Mouse (Mus musculus) ovary, postnatal 14 days (tissue): ENCODE results near the gene Kctd13.
A peak's percentile ranks its signal among the peaks of the same experiment; 100 is the strongest.

Source experiments
- DNase-seq: peaks from one replicate; pipeline ENCODE4 v3.0.0; 2022; ENCODE audit warnings: low spot score

Kctd13 gene

DNA sequence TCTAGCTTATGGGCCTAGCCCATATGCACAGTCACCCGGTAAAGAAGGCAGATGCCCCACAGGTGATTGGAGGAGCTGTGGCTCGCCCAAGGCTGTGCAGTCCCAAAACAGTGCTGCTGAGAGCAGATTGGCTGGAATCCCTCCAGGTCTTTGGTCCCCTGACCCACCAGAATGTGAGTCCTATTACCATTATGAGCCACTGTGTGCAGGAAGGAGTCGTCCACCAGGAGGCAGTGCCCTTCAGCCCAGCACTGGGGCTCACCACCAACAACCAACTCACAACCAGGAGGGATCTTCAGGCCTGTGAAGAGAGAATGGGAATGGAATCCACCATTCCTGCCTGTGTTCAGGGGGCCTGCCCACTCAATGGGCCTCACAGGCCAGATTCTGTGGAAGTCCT lies 17.9 kb downstream of the Kctd13 start:
- DNase-seq = peak; percentile 27

DNA sequence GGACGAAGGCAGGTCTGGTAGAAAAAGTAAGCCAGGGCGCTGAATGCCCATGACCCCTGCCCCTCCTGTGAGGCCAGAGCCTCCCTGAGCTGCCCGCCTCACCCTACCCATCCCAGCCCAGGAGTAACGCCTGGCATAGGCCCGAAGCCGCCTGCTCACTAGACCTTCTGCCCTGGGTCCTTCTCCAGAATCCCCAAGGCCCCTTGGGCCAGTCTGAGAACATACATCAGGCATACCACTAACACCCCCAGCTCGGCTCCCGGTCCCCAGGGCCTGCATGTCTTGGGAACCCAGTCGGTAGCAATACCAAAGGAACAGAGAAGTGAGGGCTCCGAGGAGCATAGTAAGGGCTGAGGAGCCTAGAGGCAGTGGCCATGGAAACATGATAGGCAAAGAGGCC lies 19.9 kb downstream of the Kctd13 start:
- no peak for DNase-seq

- DNase-seq = no peak
Observed at GRCm38 (mm10) chr7:126949403-126949792, 20.7 kb downstream of the Kctd13 start, which contains the start of gene Asphd1. TSS of gene Asphd1 (minus strand) at chr7:126949582.

- DNase-seq = peak; percentile 91
Observed at GRCm38 (mm10) chr7:126949793-126950646, 21.3 kb downstream of the Kctd13 start, which contains the start of gene Sez6l2. TSS of gene Sez6l2 (plus strand) at chr7:126950563.

GRCm38 (mm10) chr7:126950647-126951615 lies 22.3 kb downstream of the Kctd13 start:
- no peak for DNase-seq

GRCm38 (mm10) chr7:126951741-126952140 lies 23.1 kb downstream of the Kctd13 start:
- DNase-seq = no peak

GRCm38 (mm10) chr7:126952646-126953045 lies 24.0 kb downstream of the Kctd13 start:
- no peak for DNase-seq

- DNase-seq = no peak
Observed at GRCm38 (mm10) chr7:126955125-126955524, 26.4 kb downstream of the Kctd13 start.

DNA sequence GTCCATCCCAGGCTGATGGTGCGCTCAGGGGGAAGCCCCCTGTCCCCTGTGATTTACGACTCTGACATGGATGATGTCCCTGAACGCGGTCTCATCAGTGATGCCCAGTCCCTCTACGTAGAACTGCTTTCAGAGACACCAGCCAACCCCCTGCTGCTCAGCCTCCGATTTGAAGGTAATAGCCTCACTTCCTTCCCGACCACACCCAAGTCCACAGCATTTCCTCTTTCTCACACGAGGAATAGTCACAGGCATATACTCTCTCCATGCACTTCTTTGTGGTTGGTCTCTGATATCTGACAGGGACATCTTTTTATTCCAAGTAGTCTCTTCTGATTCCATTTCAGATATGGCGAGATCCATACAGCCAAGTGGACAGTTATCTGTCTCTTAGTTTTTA lies 31.1 kb downstream of the Kctd13 start:
- DNase-seq = no peak

DNA sequence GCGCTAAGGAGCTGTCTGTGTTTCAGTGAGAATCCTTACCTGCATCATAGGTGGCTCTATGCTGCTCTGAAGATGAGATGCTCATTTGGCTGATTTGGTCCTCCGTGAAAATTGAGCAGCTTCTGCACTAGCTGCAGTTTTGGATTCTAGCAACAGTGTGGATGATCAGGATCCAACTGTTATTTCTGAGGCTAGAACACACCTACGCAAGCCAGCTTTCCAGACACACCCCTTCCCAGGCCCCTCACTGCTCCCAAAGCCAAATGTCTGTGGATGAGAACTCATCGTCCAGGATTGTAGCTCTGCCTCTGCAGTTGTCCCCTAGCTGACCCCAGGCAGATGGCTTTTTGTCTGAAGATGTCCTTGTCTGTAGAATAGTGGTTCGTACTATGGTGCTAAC lies 32.4 kb downstream of the Kctd13 start:
- DNase-seq = no peak

- DNase-seq = no peak
Observed at GRCm38 (mm10) chr7:126961965-126962364, 33.3 kb downstream of the Kctd13 start.

GRCm38 (mm10) chr7:126963548-126964286 lies 35.0 kb downstream of the Kctd13 start:
- DNase-seq = no peak

DNA sequence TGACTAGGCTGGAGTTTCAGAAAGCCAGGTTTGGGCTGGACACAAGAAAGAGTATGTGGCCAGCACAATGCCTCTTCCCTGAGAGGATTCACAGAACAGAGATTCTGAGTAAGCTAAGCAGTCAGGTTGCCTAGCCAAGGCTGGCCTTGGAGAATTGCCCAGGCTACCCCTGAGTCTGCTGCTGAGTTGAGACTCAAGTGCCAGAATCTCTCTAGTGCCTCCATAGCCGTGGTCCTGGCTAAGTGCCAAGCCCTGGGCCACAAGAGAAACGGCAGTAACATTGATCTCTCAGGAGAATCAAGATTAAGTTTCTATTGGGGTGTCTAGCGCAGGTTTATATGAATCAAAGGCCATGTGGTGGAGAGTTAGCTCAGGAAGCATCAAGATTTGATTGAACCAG lies 36.9 kb downstream of the Kctd13 start:
- no peak for DNase-seq

DNA sequence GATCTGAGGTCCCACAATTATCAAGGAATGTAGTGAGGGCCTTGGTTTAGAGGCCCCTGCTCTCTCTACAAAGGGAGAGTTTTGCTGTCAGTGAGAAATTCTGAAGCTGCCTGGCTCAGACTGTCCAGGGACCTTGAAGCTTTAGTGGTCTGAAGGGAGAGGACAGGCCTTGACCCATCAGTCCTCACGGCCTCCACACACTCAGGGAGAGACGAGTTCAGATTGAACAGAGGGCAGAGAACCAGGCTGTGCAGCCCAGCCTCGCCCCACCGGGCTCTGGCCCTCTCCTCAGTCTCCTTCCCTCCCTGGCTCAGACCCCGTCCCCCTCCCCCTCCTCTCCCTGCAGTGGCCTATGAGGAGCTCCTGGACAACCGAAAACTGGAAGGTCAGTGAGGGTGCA lies 38.7 kb downstream of the Kctd13 start:
- DNase-seq = no peak

GRCm38 (mm10) chr7:126975493-126975892 lies 46.8 kb downstream of the Kctd13 start:
- DNase-seq = peak; percentile 28

DNA sequence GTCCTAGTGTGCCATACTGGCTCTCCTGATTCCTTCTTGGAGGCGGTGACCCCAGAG lies 47.0 kb downstream of the Kctd13 start, which contains the start of gene Cdipt:
Gene Cdipt, plus strand, starts transcription at position 22 of the 57 bp plus-strand sequence.
- no peak for DNase-seq

GRCm38 (mm10) chr7:126975950-126976866 lies 47.5 kb downstream of the Kctd13 start, which contains the start of gene Cdiptos:
TSS of gene Cdiptos (minus strand) at chr7:126976098.
- DNase-seq = peak; percentile 92

DNA sequence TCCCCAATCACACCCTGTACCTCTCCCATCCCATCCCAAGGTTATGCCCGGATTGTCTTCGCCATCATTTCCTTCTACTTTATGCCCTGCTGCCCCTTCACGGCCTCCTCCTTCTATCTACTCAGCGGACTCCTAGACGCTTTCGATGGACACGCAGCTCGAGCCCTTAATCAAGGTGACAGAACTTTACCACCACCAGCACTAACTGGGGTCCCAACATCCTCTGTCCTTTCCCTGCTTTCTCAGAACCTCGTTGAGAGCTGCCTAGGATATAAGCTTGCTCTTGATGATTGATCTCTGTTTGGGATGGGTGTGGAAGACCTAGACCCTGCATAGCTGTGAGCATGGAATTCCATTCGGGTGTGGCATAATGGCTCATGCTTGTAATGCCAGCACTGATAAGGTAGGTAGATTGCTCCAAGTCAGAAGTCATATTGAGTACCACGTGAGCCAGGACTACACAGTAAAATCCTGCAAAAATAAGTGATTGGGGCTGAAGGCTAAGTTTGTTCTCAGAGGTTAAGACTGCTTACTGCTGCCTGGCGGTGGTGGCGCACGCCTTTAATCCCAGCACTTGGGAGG lies 48.3 kb downstream of the Kctd13 start:
- no peak for DNase-seq

- no peak for DNase-seq
Observed at GRCm38 (mm10) chr7:126978841-126979240, 50.2 kb downstream of the Kctd13 start.

GRCm38 (mm10) chr7:126981601-126982000 lies 52.9 kb downstream of the Kctd13 start:
- no peak for DNase-seq

DNA sequence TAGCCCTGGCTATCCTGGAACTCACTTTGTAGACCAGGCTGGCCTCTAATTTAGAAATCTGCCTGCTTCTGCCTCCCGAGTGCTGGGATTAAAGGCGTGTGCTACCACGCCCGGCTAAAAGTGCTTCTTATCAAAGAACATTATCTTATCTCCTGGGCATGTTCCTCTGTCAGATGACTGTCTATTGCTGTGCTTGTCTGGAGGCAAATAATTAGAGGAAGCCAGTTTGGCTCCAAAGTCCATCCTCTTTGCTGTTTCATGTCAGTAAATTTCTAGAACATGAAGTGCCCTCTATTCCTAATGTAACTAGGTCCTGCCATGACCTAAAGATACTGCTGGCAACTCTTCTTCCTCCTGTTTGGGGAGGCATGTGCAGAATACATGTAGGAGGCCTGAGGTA lies 53.4 kb downstream of the Kctd13 start:
- DNase-seq = no peak
